Mouse (Mus musculus): Measurements from ENCODE around the gene Tnfrsf21.

The Tnfrsf21 gene

DNA sequence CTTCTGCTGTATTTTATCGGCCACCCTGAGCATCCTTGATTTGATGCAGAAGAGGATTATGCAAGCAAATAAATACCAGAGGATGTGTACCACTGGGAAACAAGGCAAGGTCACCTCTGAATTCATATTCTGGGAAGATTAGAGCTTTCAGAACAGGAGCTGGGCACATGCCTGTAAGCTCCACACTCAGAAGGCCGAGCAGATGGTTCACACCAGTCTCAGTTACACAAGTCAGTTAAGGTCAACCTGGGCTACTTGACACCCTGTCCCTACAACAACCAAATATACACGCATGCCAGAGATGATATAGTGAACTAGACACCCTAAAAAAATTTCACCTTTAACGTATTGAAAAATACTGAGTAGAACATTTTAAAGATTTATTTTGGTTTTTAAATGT, 116.8 kb downstream of the Tnfrsf21 start:
- no peak for DNase-seq

DNA sequence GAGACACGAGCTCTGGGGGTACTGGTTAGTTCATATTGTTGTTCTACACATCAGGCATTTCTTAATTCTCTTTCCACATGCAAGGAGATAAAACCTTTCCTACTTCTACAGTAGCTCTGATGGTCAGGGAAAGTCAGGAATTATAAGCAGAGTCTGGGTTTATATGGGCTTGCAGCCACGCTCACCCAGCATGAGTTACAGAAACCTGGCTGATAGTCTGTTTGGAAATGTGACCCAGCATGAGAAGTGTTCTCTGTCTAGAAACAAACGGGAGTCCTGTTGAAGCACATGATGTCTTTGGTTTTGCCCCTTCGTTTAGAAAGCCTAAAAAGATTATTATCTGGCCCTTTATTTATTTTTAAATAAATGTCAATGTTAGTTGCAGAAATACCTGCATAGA, 118.6 kb downstream of the Tnfrsf21 start:
- no peak for DNase-seq

DNA sequence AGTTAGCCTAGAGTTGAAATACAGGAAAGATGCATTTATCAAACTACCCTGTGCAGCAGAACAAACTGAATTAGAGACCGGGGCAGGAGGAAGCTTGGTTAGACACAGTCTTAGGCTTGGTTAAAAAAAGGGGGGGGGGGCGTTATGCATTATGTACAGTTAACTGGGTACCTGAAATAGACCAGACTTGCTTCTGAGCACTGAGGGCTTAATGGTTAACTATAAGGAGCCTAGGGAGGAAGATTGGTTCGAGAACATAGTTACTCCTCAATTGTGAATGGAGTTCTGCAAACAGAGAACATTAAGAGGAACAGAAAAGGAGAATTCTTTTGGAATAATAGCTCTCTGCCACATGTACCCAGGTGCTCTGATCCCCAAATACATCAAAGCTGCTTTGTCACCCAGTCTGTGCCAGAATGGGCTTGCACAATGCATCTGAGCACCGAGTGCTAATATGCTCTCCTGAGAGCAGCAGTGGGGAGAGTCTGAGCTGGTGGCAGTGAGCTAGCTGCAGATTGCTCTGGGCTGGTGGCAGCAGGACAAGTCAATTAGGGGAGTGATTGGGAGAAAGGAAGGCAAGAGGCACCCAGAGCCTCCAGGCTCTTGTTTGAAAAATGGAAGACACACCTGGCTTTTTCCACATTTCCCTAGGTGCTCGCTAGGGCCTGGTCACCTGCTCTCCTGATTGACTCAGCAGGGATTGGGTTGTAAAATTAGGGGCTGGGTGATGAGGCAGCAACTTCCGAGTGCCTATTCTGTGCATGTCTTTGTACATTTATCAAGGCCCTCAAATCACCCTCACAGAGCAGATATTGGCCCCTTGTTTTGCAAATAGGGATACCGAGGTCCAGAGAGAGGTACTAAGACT, 119.3 kb downstream of the Tnfrsf21 start:
- no peak for DNase-seq

DNA sequence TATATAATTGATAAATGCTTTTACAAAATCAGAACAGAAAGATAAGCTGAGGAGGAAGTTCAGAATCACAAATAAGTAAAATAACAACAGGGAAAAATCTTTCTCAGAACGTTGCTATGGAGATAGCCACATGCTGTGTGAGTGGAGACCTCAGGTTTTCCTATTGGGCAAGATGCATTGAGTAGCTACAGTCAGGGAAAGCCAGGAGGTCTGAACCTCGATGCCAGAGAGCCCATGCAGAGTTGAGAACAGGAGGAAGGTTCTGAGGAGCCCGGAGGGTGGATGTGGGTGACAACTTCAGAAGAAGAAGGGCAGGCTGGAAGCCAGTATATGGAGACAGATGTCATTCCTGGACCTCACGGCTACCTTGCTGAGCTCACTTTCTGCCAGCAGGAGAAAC, 120.4 kb downstream of the Tnfrsf21 start:
- no peak for DNase-seq

DNA sequence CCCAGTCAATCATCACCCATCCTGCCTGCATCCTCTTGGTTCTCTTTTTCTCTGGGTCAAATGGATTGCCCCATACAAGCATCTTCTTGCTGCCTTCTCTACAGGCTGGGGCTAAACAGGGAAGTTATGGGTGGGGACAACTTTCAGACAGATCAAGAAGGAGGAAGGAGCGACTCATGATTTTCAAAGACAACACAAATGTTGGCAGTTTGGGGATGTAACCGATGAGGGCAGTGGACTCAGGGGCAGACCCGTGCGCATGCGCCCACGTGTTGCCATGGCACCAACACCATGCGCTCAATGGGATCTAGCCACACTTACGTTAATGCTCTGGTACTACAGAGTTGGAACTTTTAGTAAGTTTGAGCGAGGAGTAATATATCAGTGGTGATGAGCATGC, 121.5 kb downstream of the Tnfrsf21 start:
- no peak for DNase-seq

DNA sequence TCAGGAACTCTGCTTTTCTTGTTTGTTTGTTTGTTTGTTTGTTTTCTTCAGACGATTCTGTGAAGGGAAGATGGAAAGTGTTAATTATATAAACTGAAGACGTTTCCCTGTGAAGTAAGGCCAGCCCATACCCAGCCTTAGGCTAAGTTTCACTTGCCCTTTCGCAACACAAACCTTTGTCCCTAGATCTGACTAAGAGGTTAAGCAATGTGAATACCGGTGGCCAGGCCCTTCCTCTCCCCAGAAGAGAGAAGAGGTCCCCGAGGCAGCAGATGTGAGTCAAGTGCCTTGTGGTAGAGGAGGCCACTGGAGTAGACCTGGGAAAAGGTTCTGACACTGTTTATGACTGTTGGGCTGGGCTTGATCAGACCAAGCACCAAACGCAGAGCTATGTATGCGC, 122.0 kb downstream of the Tnfrsf21 start:
- no peak for DNase-seq
